Comparison of ENCODE assay signal across 9 mouse cellular contexts in the genomic region with DNA sequence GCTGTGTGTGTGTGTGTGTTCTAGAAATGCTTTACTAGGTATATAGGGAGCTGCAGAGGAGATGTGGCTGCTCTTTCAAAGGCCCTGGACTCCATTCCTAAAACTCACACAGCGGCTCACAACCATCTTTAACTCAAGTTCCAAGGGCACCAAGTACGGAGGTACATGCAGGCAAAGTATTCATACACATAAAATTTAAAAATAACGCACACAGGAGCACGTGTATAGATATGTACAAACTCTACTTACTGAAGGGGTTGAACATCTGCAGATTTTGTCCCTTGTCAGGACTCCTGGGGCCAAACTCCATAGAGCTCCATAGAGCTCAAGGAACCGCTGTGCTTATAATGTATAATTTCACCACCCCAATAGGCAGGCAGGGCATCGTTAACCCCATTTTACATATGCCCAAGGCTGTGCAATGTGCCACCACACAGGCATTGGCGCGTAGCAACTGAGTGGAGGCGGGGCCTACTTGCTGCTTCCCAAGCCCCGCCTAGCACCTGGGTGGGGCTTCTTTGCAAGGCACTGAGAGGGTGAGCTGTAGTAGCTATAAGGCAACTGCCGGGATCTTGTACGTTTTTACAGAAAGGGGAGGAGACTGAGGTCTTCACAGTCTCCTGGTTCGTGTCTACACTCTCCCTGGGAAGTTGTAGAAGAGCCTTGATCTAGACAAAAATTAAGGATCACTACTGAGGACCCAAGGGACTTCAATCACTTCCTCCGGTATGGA.
DNase-seq lines count a peak whose midpoint lies in the region; ATAC-seq and TF ChIP-seq lines count a peak whose summit lies in the region.
"Had no signal": no experiment of that assay in that cellular context is flagged by ENCODE, and none has a peak within 500 bp of the region (broad histone marks: within the 10 kb centered on the region; RNA-seq: fewer than 3 reads in every experiment).

No protein-coding gene starts in this region.

- H3K36me3 ChIP-seq in heart, embryonic 10.5 days, result no peaks in the 10 kb centered on the region
- no peaks in the 10 kb centered on the region for H3K36me3 ChIP-seq in ES-E14 (ENCODE audit: control insufficient read depth, insufficient read depth, low read length, poor library complexity, severe bottlenecking)
- no peaks in the 10 kb centered on the region for H3K36me3 ChIP-seq in embryonic facial prominence, embryonic 15.5 days
- no peaks in the 10 kb centered on the region for H3K36me3 ChIP-seq in liver, embryonic 12.5 days

- H3K4me2 ChIP-seq in embryonic facial prominence, embryonic 15.5 days (replicated peaks), result no peak overlapping the region
- H3K4me2 ChIP-seq in liver, embryonic 12.5 days, result peak overlapping the region; percentile 59

- peaks cover 48% of the 10 kb centered on the region for H3K4me1 ChIP-seq in heart, embryonic 10.5 days
- H3K4me1 ChIP-seq in ES-E14 (ENCODE audit: control insufficient read depth in 2 of 2, insufficient read depth in 2 of 2, low read length in 2 of 2, poor library complexity in 1 of 2), result peaks cover 12 to 26% of the 10 kb centered on the region in 2 experiments
- H3K4me1 ChIP-seq in embryonic facial prominence, embryonic 15.5 days, result peaks cover 46% of the 10 kb centered on the region
- peaks cover 35% of the 10 kb centered on the region for H3K4me1 ChIP-seq in liver, embryonic 12.5 days

- no peak overlapping the region; the same call in 1 of the 2 replicates for H3K9ac ChIP-seq in ES-E14 (ENCODE audit: insufficient read depth, low read depth, low read length, poor library complexity, severe bottlenecking)
- H3K9ac ChIP-seq in embryonic facial prominence, embryonic 15.5 days, result no peak overlapping the region
- H3K9ac ChIP-seq in liver, embryonic 12.5 days, result no peak overlapping the region; the same call in 1 of the 2 replicates

- DNase-seq in heart, embryonic 10.5 days (ENCODE audit: low spot score), result peak; percentile 89
- no peak for DNase-seq in heart, adult 8-10 months (ENCODE audit: low spot score)
- DNase-seq in ES-E14 (ENCODE audit: low read depth, low spot score), result peak; percentile 92
- peak; percentile 71 for DNase-seq in retina, postnatal 1 day
- DNase-seq in urinary bladder, adult 2 months (ENCODE audit: low spot score), result no peak

- H3K9me3 ChIP-seq in heart, embryonic 10.5 days, result no peaks in the 10 kb centered on the region
- no peaks in the 10 kb centered on the region for H3K9me3 ChIP-seq in ES-E14 (ENCODE audit: control insufficient read depth, insufficient read depth, low read depth, low read length)
- no peaks in the 10 kb centered on the region for H3K9me3 ChIP-seq in embryonic facial prominence, embryonic 15.5 days (replicated peaks)
- no peaks in the 10 kb centered on the region for H3K9me3 ChIP-seq in liver, embryonic 12.5 days (replicated peaks)

- H3K27ac ChIP-seq in heart, embryonic 10.5 days, result peak overlapping the region; percentile 94
- H3K27ac ChIP-seq in ES-E14 (ENCODE audit: insufficient read depth, low read depth, low read length, poor library complexity, severe bottlenecking), result no peak overlapping the region
- peak overlapping the region; percentile 89 for H3K27ac ChIP-seq in embryonic facial prominence, embryonic 15.5 days (replicated peaks)
- H3K27ac ChIP-seq in liver, embryonic 12.5 days, result peak overlapping the region; percentile 53; the same call in 1 of the 2 replicates

- in situ Hi-C loops in ES-E14 (cut with MboI; ENCODE audit: low sequenced_read_pairs in 2 of 2, unreplicated experiment in 2 of 2), result no loop called here

- ATAC-seq in embryonic facial prominence, embryonic 15.5 days (ENCODE audit: insufficient number of reproducible peaks, low FRiP score, low TSS enrichment, low read depth), result no peak
- ATAC-seq in liver, embryonic 12.5 days, result peak; percentile 81
- no peak for ATAC-seq in inflammation-experienced regulatory T-cells, adult 6 months

- no peaks in the 10 kb centered on the region for H3K27me3 ChIP-seq in heart, embryonic 10.5 days (ENCODE audit: insufficient read depth, poor library complexity, severe bottlenecking)
- H3K27me3 ChIP-seq in embryonic facial prominence, embryonic 15.5 days, result no peaks in the 10 kb centered on the region
- H3K27me3 ChIP-seq in liver, embryonic 12.5 days (replicated peaks), result no peaks in the 10 kb centered on the region

- WGBS in heart, embryonic 10.5 days, result 23% methylated on average over 14 of the region's 14 CpGs
- 37% methylated on average over 14 of the region's 14 CpGs for WGBS in embryonic facial prominence, embryonic 15.5 days
- WGBS in liver, embryonic 12.5 days (ENCODE audit: insufficient replicate concordance), result 19% methylated on average over 14 of the region's 14 CpGs

- H3K4me3 ChIP-seq in heart, embryonic 10.5 days, result peak overlapping the region; percentile 43
- peak overlapping the region; percentile 42 to 62 for H3K4me3 ChIP-seq in ES-E14 (ENCODE audit: insufficient read depth in 1 of 2, low read depth in 1 of 2, low read length in 2 of 2, poor library complexity in 1 of 2, severe bottlenecking in 1 of 2)
- H3K4me3 ChIP-seq in embryonic facial prominence, embryonic 15.5 days (replicated peaks), result no peak overlapping the region
- peak overlapping the region; percentile 19 for H3K4me3 ChIP-seq in liver, embryonic 12.5 days
- H3K4me3 ChIP-seq: megakaryocyte, embryonic 14.5 days had no signal

TF ChIP-seq in ES-E14, 5 proteins besides CTCF, POLR2A, EP300 and RAD21:
- TF ChIP-seq HCFC1 (IDR thresholded peaks at IDR 0.05; ENCODE audit: borderline replicate concordance, insufficient read depth, low read length) (no peak), ZNF384 (IDR thresholded peaks at IDR 0.05; ENCODE audit: low read depth, low read length) (no peak), MAFK (IDR thresholded peaks at IDR 0.05; ENCODE audit: insufficient read depth, low read depth, low read length) (no peak), ZC3H11A (IDR thresholded peaks at IDR 0.05; ENCODE audit: borderline replicate concordance, low read depth, low read length) (no peak), CHD2 (IDR thresholded peaks at IDR 0.05; ENCODE audit: low read depth, low read length) (no peak)
TF ChIP-seq in ES-E14: peak in this region for 0.

Comparison
In these comparisons a context has a peak if more than half of its experiments do, and no peak if none do; other contexts are left out.
1. DNase-seq: peak in heart, embryonic 10.5 days (single experiment), ES-E14 (single experiment) and retina, postnatal 1 day (single experiment); none in heart, adult 8-10 months (single experiment) and urinary bladder, adult 2 months (single experiment).